Mouse (Mus musculus) E14TG2a.4 (cell line): ENCODE data around the gene Ksr1.

Source experiments
- H3K27me3 ChIP-seq: 2 replicates; pipeline ENCODE4 v1.6.1; 2014; ENCODE audit warnings: low read length, control low read depth; ENCODE audit not compliant: insufficient read depth
- H3K36me3 ChIP-seq: 2 replicates; pipeline ENCODE4 v1.6.1; 2014; ENCODE audit warnings: low read length, control low read depth; ENCODE audit not compliant: insufficient read depth
- H3K4me1 ChIP-seq: replicated peaks from 2 replicates; pipeline ENCODE4 v1.6.1; 2014; ENCODE audit warnings: low read depth, low read length, control low read depth
- H3K4me3 ChIP-seq: replicated peaks from 2 replicates; pipeline ENCODE4 v1.5.1; 2014; ENCODE audit warnings: mild to moderate bottlenecking, low read length
- H3K9me3 ChIP-seq: 2 replicates; pipeline ENCODE4 v1.6.1; 2014; ENCODE audit warnings: low read length, control low read depth
- CTCF ChIP-seq: conservative IDR thresholded peaks from 2 replicates; pipeline ENCODE4 v1.5.1; 2014; ENCODE audit warnings: low read length
- NANOG ChIP-seq: IDR thresholded peaks from 2 replicates; pipeline ENCODE4 v1.6.1; 2014; ENCODE audit warnings: borderline replicate concordance, low read length, mixed read lengths
- POU5F1 ChIP-seq: IDR thresholded peaks from 2 replicates; pipeline ENCODE4 v1.6.1; 2014; ENCODE audit warnings: low read length, borderline replicate concordance

The Ksr1 gene

DNA sequence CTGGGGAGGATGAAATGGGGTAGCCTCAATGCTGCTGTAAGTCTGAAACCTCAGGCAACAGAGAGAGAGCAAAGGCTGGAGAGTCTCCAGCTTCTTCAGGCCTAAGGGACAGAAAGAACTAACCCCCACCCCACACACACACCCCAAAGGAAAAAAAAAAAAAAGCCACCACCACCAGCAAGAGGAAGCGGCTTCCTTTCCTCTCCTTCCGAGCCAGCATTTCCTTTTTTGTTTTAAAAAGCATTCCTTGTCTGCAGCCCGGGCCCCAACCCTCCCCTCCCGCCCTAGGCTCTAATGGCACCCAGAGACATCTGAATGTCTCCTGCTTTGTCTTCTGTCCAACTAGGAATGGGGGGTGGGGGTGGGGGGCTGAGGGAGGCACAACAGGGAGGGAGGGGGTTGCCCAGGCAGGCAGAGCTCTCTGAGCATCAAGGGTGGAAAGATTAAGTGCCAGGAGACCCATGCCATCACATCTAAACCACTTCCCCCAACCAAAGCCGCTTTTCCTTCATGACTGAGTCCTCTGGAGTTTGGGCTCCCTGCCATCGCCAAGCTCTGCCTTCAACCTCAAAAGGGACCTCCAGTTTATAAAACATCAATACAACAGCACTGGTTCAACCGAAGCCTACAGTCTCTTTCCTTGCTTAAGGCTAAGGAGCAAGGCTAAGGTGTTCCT is 10.4 kb downstream of the Ksr1 start:
- Histone ChIP-seq H3K36me3 (no peaks in the 10 kb centered on the region), H3K27me3 (no peaks in the 10 kb centered on the region), H3K4me1 (peaks cover 88% of the 10 kb centered on the region), H3K4me3 (no peak overlapping the region), H3K9me3 (peaks cover 7% of the 10 kb centered on the region)
- TF ChIP-seq POU5F1 (no peak), CTCF (no peak), NANOG (no peak)

DNA sequence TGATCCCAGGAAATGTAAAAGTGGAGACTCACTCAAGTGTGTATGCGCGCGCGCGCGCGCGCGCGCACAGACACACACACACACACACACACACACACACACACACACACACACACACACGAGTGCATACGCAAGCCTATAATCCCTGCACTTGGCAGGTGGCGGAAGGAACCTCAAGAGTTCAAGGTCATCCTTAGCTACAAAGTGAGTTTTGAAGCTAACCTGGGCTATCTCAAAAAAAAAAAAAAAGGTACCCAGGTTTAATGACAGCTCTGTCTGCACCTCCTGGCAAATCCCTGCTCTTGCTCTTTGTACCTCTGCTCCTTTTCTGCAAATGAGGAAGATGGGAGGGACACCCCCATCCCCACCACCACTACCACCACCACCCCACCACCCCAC is 11.1 kb downstream of the Ksr1 start:
- peaks cover 88% of the 10 kb centered on the region for H3K4me1 ChIP-seq
- peaks cover 7% of the 10 kb centered on the region for H3K9me3 ChIP-seq
- no peak for TF ChIP-seq CTCF
- TF ChIP-seq NANOG = no peak
- TF ChIP-seq POU5F1 = no peak
- H3K36me3 ChIP-seq = no peaks in the 10 kb centered on the region
- H3K4me3 ChIP-seq = peak overlapping the region; percentile 32; the same call in 1 of the 2 replicates
- H3K27me3 ChIP-seq = no peaks in the 10 kb centered on the region

DNA sequence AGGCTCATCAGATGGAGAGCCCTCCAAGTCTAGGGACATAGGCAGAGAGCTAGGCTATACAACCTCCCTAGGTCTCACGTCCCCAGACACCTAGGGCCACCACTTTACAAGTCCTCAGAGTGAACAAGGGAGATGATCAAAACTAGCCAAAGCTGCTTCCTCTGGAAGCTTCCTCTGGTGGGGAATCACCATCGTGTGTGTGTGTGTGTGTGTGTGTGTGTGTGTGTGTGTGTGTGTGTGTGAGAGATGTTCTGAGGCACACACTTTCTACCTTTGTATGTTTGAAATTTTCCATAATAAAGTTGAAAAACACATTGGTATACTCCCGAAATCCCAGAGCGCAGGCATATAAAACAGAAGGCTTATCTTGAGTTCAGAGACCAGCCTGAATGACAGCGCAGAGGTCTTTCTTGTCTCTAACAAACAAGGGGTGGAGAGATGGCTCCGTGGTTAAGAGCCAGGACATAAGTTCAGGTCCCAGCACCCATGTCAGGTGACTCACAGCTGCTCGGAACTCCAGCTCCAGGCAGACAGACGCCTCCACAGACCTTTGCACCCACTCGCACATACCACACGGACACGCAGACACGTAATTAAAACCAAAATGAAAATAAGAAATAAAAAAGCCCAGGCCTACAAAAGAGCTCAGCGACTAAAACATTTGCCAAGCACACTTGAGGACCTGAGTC is 11.6 kb downstream of the Ksr1 start:
- Histone ChIP-seq H3K9me3 (peaks cover 7% of the 10 kb centered on the region), H3K36me3 (no peaks in the 10 kb centered on the region), H3K4me1 (peaks cover 88% of the 10 kb centered on the region), H3K4me3 (peak overlapping the region; percentile 32; the same call in 1 of the 2 replicates), H3K27me3 (no peaks in the 10 kb centered on the region)
- TF ChIP-seq CTCF = no peak
- TF ChIP-seq POU5F1 = no peak
- TF ChIP-seq NANOG = no peak

DNA sequence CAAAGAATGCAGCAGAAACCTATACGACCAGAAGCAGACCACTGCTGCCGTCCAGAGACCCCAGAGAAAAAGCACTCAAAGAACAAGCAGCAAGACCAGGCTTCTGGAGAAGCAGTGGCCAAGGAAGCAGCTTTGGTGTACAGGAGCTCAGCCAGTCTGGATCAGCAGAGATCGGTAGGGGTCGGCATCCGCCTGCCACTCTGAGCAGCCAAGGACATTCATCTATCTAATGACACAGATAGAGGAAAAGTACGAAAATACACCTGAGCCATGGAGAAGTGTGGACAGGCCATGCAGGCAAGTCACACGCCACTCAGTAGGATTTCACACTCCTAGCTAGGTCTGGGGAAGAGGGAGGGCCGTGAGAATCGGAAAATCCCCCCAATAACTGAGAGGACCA is 12.2 kb downstream of the Ksr1 start:
- peaks cover 89% of the 10 kb centered on the region for H3K4me1 ChIP-seq
- H3K36me3 ChIP-seq = no peaks in the 10 kb centered on the region
- H3K9me3 ChIP-seq = peaks cover 7% of the 10 kb centered on the region
- H3K4me3 ChIP-seq = no peak overlapping the region
- no peaks in the 10 kb centered on the region for H3K27me3 ChIP-seq
- TF ChIP-seq NANOG = no peak
- no peak for TF ChIP-seq CTCF
- no peak for TF ChIP-seq POU5F1

DNA sequence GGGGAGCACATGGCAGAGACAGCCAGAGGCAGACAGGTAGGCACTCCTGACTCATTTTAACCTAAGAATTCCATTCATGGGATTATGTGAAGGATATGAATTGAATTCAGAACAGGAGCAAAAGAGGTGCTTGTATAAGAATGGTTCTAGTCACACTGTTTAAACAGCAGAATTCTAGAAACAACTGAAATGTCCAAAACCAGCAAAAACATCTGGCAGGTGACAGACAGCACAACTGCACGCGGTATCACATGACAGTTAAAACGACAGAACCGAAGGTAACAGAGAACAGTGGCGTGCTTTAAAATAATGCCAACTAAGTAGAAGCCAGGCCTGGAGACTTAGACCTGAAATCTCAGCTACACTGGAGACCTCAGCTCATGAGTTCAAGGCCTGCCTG is 13.2 kb downstream of the Ksr1 start:
- H3K9me3 ChIP-seq = peaks cover 7% of the 10 kb centered on the region

DNA sequence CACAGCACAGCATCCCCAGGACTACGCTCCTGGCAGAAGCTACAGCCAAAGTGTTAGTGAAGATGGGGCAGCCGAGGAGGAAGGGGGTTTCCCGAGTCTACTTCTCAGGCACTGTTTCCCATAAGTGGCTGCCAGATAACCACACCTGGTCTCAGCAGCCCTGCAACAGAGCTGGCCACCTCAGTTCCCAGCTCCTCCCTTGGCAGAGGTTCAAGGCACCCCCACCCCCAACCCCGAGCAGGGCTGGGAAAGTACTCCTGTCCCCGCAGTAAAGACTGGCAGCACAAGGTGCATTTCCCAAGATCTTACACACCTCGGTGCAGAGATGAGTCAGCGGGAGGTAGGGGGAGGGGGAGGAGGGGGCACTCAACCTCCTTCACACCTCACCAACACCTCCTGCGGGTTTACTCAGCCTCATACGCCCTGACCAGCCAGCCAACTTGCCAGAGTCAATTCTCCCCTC is 14.2 kb downstream of the Ksr1 start:
- TF ChIP-seq POU5F1 = no peak
- TF ChIP-seq NANOG = no peak
- TF ChIP-seq CTCF = no peak
- H3K27me3 ChIP-seq = no peaks in the 10 kb centered on the region
- peak overlapping the region; percentile 18; the same call in 1 of the 2 replicates for H3K4me3 ChIP-seq
- H3K36me3 ChIP-seq = no peaks in the 10 kb centered on the region
- H3K9me3 ChIP-seq = peaks cover 7% of the 10 kb centered on the region
- peaks cover 90% of the 10 kb centered on the region for H3K4me1 ChIP-seq

More for the DNA sequence above, 13.2 kb downstream of the Ksr1 start:
- Histone ChIP-seq H3K4me1 (peaks cover 89% of the 10 kb centered on the region), H3K36me3 (no peaks in the 10 kb centered on the region), H3K4me3 (no peak overlapping the region), H3K27me3 (no peaks in the 10 kb centered on the region)
- TF ChIP-seq POU5F1 (no peak), NANOG (no peak), CTCF (no peak)

DNA sequence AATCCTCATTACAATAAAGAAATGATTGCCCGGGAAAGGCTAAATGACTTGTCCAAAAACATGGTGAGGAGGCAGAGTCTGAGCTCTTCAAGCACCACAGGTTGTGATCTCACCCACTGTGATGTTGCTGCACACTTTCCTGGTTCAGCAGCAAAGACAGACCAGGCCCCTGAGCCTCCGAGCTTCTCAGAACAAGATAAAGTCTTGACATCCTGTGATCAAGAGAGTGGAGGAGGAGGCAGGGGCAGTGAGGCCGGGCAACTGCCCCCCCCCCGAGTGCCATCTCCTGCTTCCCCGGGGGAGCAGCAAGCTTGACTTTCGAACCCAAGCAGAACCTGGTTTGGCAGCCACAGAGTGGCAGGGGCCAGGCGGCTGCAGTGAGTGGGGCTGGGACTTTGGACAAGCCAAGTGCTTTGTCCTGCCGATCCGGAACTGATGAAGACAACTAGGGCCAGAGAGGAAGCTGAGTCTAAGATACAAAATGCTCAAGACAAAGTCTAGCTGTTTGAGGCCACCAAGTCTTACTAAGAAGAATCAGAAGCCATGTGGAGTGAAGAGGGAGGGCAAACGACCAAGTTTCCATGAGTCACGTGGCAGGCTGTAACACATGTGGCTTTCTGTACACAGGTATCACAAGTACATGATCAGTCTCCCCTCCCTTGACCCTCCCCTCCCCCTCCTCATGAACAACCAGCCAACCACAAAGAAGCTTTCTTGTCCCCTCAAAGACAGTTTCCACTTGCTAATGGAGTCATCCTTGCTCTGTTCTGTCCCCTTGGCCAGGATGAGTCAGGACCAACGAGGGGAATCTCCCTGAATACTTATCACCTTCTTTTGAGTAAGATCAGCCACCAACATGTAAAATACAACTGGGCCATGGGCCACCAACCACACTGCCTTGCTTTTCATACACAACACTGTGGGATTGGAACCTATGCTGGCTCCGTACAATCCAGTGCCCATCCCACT is 16.5 kb downstream of the Ksr1 start:
- Histone ChIP-seq H3K36me3 (no peaks in the 10 kb centered on the region), H3K4me3 (peak overlapping the region; percentile 35; the same call in 1 of the 2 replicates), H3K27me3 (no peaks in the 10 kb centered on the region), H3K4me1 (peaks cover 91% of the 10 kb centered on the region), H3K9me3 (0 out of 2 replicates have a peak, but pooled peaks cover 3% of the 10 kb centered on the region)
- TF ChIP-seq NANOG (no peak), CTCF (no peak), POU5F1 (no peak)

DNA sequence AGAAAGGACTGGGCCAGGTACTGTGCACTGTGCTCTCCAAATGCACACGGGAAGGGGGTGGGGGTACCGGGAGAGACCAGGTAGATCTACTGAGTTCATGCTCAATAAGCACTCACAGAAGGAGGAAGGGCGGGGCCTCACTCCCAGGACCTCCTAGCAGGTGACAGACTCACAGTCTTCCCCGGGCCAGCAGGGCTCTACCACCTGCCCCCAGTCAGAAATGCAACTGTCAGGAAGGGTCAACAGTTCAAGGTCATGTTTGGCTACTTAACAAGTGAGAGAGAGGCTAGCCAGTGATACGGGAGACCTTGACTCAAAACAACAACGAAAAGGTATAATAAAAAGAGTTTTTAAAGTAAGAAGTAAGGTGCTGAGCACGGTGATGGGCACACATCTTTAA is 18.0 kb downstream of the Ksr1 start:
- Histone ChIP-seq H3K36me3 (no peaks in the 10 kb centered on the region), H3K4me1 (peaks cover 83% of the 10 kb centered on the region), H3K4me3 (peak overlapping the region; percentile 35; the same call in 1 of the 2 replicates), H3K27me3 (no peaks in the 10 kb centered on the region), H3K9me3 (0 out of 2 replicates have a peak, but pooled peaks cover 3% of the 10 kb centered on the region)
- TF ChIP-seq POU5F1 (no peak), CTCF (no peak), NANOG (no peak)
